Mouse (Mus musculus) spleen, postnatal 14 days (tissue): Measurements from ENCODE around the gene 1190005I06Rik.

ENCODE experiments used
- DNase-seq, 2 experiments: peaks; one replicate each; pipeline ENCODE4 v3.0.0; 2021 to 2022; ENCODE audit warnings: low spot score in 2 of 2

The 1190005I06Rik gene

DNA sequence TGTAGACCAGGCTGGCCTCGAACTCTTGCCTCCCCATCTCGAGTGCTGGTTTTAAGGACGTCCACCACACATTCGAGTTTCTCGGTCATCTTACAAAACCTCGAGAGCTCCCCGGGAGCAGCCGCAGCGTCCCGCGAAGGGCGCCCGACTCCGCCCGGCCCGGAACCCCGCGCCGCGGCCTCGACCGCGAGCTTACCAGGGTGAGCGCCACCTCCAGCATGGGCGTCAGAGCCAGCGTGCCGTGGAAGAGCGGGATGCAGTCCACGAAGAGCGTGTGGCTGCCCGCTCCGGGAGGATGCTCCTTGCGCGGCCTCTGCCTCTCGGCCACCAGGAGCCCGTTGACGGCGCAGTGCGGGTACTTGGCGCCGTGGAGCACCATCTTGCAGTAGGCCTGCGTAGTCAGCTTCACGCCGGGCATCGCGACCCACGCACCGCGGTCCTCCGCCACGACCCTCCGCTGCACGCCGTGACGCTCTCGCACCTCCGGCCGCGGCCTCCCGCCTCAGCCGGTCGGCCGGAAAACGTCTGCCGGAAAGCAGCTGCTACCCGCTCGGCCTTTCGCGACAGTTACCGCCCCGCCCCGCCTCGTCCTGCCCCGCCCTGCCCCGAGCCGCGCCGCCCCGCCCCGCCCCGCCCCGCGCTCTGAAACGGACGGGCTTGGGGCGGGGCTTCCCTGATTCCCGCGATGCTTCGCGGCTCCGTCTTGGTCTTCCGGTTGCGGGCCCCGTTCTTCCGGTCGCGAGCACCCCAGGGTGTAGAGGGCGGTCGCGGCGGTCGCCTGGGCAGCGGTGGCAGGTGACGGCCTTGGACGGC, 20.3 kb upstream of the 1190005I06Rik start, which contains the start of the genes Gm27021 and Cox4i1:
Gm27021 (minus strand) TSS at position 519 of the 813 bp plus-strand sequence.
Cox4i1 (plus strand) TSS at position 662 of the 813 bp plus-strand sequence.
- peak; percentile 86 to 91 for DNase-seq

DNA sequence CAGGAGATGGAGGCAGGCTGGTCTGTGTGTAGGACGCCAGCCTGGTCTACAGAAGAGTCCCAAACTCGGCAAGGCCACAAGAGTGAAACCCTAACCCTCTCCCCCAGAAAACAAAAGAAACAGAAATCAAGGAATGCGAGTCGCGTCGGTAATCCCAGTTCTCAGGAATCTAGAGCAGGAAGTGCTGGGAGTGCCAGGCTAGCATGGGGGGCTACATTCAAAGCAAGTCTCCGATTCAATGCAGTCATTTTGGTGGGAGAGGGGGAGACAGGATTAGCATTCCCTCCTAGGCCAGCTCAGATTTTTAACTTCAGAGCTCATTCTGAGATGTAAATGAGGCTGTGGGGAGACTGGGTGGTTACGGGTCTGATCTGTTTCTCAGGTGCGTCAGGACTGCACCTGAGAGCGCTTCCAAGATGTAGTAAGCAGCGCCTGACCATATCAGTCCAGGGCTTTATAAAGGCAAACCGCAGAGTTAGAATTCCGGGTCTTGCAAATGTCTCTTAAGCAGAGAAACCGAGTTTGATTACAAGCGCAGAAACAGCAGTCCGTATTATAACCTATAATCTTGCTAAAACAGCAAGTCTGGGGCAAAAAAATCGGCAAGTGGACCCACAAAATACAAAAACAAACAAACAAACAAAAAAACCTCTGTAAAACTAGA, 19.5 kb upstream of the 1190005I06Rik start:
- DNase-seq: no peak

DNA sequence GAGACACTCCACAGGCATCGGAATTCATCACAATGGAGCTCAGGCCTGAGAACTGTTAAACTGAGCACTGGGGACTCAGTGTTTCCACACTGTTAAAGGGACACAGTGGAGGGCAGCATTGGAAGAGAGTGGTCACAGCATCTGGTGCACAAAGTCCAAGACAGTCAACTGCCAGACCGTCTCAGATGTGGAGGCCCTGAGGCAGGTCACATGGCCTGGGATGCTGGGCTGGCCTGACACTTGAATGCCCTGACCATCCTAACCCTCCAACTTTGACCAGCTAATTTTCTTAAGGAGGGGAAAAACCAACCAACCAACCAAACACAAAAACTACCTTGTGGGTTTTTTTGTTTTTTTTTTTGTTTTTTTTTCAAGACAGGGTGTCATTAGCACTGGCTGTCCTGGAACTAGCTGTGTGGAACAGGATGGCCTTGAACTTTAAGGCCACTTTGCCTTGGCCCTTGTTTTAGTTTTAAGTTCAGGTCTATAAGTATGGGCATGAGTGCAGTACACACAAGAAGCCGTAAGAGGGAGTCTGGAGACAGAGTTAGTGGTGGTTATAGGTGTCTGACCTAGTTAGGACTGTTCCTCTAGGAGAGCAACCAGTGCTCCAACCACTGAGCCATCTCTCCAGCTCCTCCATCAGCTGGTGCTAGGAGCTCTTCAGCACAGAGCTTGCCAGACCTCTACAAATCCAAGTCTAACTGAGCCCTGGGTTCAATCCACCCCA, 18.5 kb upstream of the 1190005I06Rik start:
- DNase-seq: peak in 1 of 2 experiments; percentile 26

DNA sequence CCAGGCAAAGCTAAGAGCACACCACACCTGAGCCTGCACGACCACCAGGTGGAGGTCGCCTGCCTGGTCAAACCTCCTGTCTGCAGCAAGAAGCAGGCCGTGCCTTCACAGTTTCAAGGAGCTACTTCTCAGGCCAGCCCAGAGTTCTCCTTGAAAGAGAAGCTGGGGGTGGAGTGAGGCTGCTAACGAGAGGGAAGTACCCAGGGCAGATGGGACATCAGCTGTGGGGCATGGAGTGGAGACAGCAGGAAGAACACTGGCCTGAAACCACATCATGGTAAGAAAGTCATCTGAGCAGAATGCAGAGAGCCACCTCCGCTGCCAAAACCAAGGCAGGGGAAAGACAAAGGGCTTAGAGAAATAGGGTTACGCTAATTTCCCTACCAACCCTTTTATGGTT, 17.1 kb upstream of the 1190005I06Rik start:
- no peak for DNase-seq

GRCm38 (mm10) chr8:120657415-120657814, 10.0 kb upstream of the 1190005I06Rik start:
- DNase-seq: no peak

GRCm38 (mm10) chr8:120656322-120657052, 9.1 kb upstream of the 1190005I06Rik start:
- no peak for DNase-seq

DNA sequence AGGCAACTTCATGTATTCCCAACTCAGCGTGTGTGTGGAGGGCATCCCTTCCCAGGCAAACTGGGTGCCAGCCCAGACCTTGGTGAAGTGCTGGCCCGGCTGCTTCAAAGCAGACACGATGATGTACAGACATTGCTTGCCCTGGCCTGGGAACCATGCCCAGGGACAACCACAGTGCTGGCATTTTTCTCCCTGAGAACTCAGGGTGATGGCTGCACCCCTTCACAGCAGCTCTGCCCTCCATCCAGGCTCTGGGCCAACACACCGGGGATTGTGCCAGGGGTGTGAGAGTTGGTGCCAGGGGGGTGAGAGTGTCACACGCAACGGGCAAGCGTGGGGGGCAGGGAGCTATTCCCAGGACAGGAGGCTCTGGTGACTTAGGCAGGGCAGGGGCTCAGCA, 2.8 kb downstream of the 1190005I06Rik start:
- no peak for DNase-seq

- DNase-seq: no peak
Observed at GRCm38 (mm10) chr8:120642031-120642662, 5.3 kb downstream of the 1190005I06Rik start.

- no peak for DNase-seq
Observed at GRCm38 (mm10) chr8:120641245-120641644, 6.2 kb downstream of the 1190005I06Rik start.

DNA sequence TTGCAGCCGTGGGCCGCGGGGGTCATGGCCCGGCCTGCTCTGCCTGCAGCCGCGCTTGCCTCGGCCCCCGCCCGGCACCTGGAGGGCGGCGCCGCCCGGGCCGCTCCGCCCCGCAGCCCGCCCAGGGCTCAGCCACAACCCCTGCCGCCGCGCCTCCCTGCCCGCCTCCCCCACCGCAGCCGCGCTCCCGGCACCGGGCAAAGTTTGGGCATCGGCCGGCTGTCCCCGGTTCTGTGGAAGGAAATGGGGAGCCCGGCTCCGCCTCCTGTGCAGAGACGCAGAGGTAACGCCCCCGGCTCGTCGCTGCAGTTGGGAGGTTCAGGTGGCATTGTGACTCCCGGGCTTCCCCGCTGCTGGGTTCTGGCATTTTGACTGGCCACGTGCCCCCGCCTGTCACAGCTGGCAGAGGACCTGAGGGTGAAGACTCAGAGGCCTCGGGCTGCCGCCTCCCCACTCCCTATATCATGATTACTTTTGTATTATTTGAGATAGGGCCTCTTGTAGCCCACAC, 13.0 kb downstream of the 1190005I06Rik start:
- DNase-seq: peak in 1 of 2 experiments; percentile 5

DNA sequence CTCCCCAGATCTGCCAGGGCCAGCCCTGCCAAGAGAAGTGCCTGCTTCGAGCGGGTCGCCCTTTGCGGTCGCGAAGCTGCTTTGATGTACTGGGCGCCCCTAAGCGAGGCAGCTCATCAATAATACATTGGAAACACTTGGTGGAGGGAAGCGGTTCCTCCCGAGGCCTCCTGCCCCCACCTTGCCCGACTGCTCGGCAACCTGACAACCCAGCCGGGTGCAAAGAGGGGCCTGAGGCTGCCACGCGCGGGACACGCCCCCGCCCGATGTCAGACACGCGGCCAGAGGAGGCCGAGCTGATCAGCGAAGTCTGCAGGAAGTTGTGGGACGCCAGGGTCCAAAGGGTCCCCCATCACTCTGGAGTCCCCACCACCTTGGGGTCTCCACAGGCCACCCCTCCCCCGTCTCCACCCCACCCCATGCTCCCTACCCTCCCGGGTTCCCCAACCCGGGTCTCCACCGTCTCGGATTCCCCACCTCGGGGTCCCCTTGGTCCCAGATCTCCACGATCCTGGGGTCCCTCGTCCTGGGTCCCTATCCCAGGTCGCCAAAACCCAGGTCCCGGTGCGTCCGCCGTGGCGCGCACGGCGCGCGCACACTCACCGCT, 13.7 kb downstream of the 1190005I06Rik start:
- no peak for DNase-seq

- no peak for DNase-seq
Observed at GRCm38 (mm10) chr8:120632969-120633664, 14.3 kb downstream of the 1190005I06Rik start.

- no peak for DNase-seq
Observed at GRCm38 (mm10) chr8:120631441-120632375, 15.7 kb downstream of the 1190005I06Rik start.

GRCm38 (mm10) chr8:120630848-120631247, 16.6 kb downstream of the 1190005I06Rik start:
- DNase-seq: no peak

- DNase-seq: no peak
Observed at GRCm38 (mm10) chr8:120630031-120630430, 17.4 kb downstream of the 1190005I06Rik start.

GRCm38 (mm10) chr8:120627298-120627697, 20.1 kb downstream of the 1190005I06Rik start:
- DNase-seq: no peak

DNA sequence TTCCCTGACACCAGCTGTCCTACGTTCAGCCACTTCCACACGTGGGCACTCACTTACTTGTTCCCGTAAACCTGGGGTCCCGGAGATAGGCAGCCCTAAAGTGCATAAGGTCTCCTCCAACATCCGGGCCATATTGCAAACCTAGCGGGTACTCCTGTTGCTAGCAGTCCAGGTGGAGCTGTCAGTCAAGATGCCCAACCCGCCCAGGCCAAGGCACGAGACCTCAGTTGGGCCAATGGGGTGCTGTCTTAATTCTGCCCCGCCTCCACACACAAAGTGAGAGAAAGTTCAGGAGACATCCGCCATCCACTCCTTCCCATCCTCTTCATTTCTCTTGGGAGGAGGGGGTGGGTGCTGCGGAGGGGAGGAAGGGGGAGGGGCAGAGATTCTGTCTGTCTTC, 21.0 kb downstream of the 1190005I06Rik start:
- DNase-seq: no peak

DNA sequence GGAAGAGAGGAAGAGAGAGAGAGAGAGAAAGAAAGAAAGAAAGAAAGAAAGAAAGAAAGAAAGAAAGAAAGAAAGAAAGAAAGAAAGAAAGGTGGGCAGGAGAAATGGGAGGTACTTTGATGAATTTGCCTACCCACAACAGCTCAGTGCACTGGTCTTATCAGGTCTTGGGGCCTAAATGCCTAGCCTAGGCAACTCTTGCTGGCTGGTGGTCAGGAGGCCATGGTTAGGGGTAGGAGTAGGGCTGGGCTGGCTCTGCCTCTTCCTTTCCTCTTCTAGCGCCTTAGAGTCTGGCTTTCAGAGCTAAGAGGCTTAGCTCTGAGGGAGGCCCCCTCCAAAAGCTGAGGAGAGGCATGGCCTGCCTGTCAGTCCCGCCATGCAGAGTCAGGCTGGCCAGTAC, 23.8 kb downstream of the 1190005I06Rik start:
- DNase-seq: no peak

- no peak for DNase-seq
Observed at GRCm38 (mm10) chr8:120622161-120622560, 25.3 kb downstream of the 1190005I06Rik start.
